Mouse (Mus musculus) hindbrain, embryonic 12.5 days (tissue): ENCODE measurements at regions not wholly inside any gene's neighbourhood (a gene's known extent, or its start where the extent isn't known, plus 50 kb on each side); places are given as distances from the start of the nearest gene placed in this dataset.
A peak's percentile ranks its signal among the peaks of the same experiment; 100 is the strongest.

ENCODE experiments used
- ATAC-seq: fragments of 200-750 bp; cut with Nextera tagmentation; 2 replicates; pipeline ENCODE4 v1.8.0; 2017; ENCODE audit warnings: moderate TSS enrichment; ENCODE audit not compliant: low FRiP score
- H3K27ac ChIP-seq: fragments of 300-500 bp; sonication (generic); 2 replicates; pipeline ENCODE4 v1.5.1; 2016; ENCODE audit warnings: mild to moderate bottlenecking
- H3K27me3 ChIP-seq: fragments of 300-500 bp; sonication (generic); 2 replicates; pipeline ENCODE4 v1.6.1; 2016; ENCODE audit warnings: mild to moderate bottlenecking
- H3K36me3 ChIP-seq: fragments of 300-500 bp; sonication (generic); 2 replicates; pipeline ENCODE4 v1.6.1; 2016; ENCODE audit warnings: mild to moderate bottlenecking
- H3K4me1 ChIP-seq: fragments of 300-500 bp; sonication (generic); 2 replicates; pipeline ENCODE4 v1.6.1; 2016
- H3K4me2 ChIP-seq: fragments of 300-500 bp; sonication (generic); replicated peaks from 2 replicates; pipeline ENCODE4 v1.6.1; 2016; ENCODE audit warnings: mild to moderate bottlenecking
- H3K4me3 ChIP-seq: fragments of 300-500 bp; sonication (generic); 2 replicates; pipeline ENCODE4 v1.5.1; 2016; ENCODE audit warnings: mild to moderate bottlenecking
- H3K9ac ChIP-seq: fragments of 300-500 bp; sonication (generic); 2 replicates; pipeline ENCODE4 v1.6.1; 2016; ENCODE audit warnings: mild to moderate bottlenecking, moderate library complexity
- H3K9me3 ChIP-seq: fragments of 300-500 bp; sonication (generic); replicated peaks from 2 replicates; pipeline ENCODE4 v1.6.1; 2016; ENCODE audit warnings: mild to moderate bottlenecking
- WGBS: fragments of 180-500 bp; shearing (Covaris S2); methylation state at CpG from one replicate; pipeline ENCODE4 v1.1.7; 2016; 5-methylcytosine and 5-hydroxymethylcytosine counted together

- Histone ChIP-seq H3K9ac (no peak overlapping the region), H3K36me3 (no peaks in the 10 kb centered on the region), H3K4me2 (no peak overlapping the region), H3K4me3 (no peak overlapping the region), H3K27me3 (no peaks in the 10 kb centered on the region), H3K27ac (no peak overlapping the region), H3K4me1 (no peaks in the 10 kb centered on the region), H3K9me3 (no peaks in the 10 kb centered on the region)
- 89% methylated on average over 5 of the region's 5 CpGs for WGBS
- no peak for ATAC-seq
These were observed 299.7 kb downstream of the Cog6 start for GRCm38 (mm10) chr3:52717324-52717723.

GRCm38 (mm10) chr3:52712151-52712550, 304.9 kb downstream of the Cog6 start:
- Histone ChIP-seq H3K4me3 (no peak overlapping the region), H3K27me3 (no peaks in the 10 kb centered on the region), H3K36me3 (no peaks in the 10 kb centered on the region), H3K4me2 (no peak overlapping the region), H3K9ac (no peak overlapping the region), H3K27ac (no peak overlapping the region), H3K4me1 (no peaks in the 10 kb centered on the region), H3K9me3 (no peaks in the 10 kb centered on the region)
- WGBS: 94% methylated on average over 5 of the region's 5 CpGs
- no peak for ATAC-seq

GRCm38 (mm10) chr3:52711133-52711532, 305.9 kb downstream of the Cog6 start:
- Histone ChIP-seq H3K4me1 (no peaks in the 10 kb centered on the region), H3K27me3 (no peaks in the 10 kb centered on the region), H3K27ac (no peak overlapping the region), H3K9ac (no peak overlapping the region), H3K4me3 (no peak overlapping the region), H3K4me2 (no peak overlapping the region), H3K36me3 (no peaks in the 10 kb centered on the region), H3K9me3 (no peaks in the 10 kb centered on the region)
- 55% methylated on average over 9 of the region's 9 CpGs for WGBS
- ATAC-seq: no peak

GRCm38 (mm10) chr3:52708746-52709145, 308.3 kb downstream of the Cog6 start:
- no peak for ATAC-seq
- H3K36me3 ChIP-seq: no peaks in the 10 kb centered on the region
- WGBS: 59% methylated on average over 3 of the region's 3 CpGs
- H3K9ac ChIP-seq: no peak overlapping the region
- no peak overlapping the region for H3K4me2 ChIP-seq
- H3K4me3 ChIP-seq: no peak overlapping the region
- H3K9me3 ChIP-seq: no peaks in the 10 kb centered on the region
- no peak overlapping the region for H3K27ac ChIP-seq
- H3K4me1 ChIP-seq: no peaks in the 10 kb centered on the region
- H3K27me3 ChIP-seq: no peaks in the 10 kb centered on the region

- no peaks in the 10 kb centered on the region for H3K27me3 ChIP-seq
- no peak overlapping the region for H3K9ac ChIP-seq
- H3K27ac ChIP-seq: no peak overlapping the region
- no peak overlapping the region for H3K4me3 ChIP-seq
- no peak for ATAC-seq
- H3K4me1 ChIP-seq: no peaks in the 10 kb centered on the region
- H3K4me2 ChIP-seq: no peak overlapping the region
- 53% methylated on average over 1 of the region's 1 CpGs for WGBS
- H3K9me3 ChIP-seq: no peaks in the 10 kb centered on the region
- no peaks in the 10 kb centered on the region for H3K36me3 ChIP-seq
These were observed 308.7 kb downstream of the Cog6 start for GRCm38 (mm10) chr3:52708301-52708700.

- no peak overlapping the region for H3K27ac ChIP-seq
- no peak overlapping the region for H3K4me2 ChIP-seq
- H3K36me3 ChIP-seq: no peaks in the 10 kb centered on the region
- no peaks in the 10 kb centered on the region for H3K4me1 ChIP-seq
- ATAC-seq: no peak
- 81% methylated on average over 2 of the region's 2 CpGs for WGBS
- no peaks in the 10 kb centered on the region for H3K27me3 ChIP-seq
- H3K9me3 ChIP-seq: no peaks in the 10 kb centered on the region
- H3K9ac ChIP-seq: no peak overlapping the region
- no peak overlapping the region for H3K4me3 ChIP-seq
These were observed 310.4 kb downstream of the Cog6 start for GRCm38 (mm10) chr3:52706626-52707025.

GRCm38 (mm10) chr3:52703751-52704150, 313.3 kb downstream of the Cog6 start:
- ATAC-seq: no peak
- no peaks in the 10 kb centered on the region for H3K36me3 ChIP-seq
- no peak overlapping the region for H3K4me3 ChIP-seq
- H3K9ac ChIP-seq: no peak overlapping the region
- 91% methylated on average over 6 of the region's 6 CpGs for WGBS
- no peak overlapping the region for H3K4me2 ChIP-seq
- H3K9me3 ChIP-seq: no peaks in the 10 kb centered on the region
- H3K27ac ChIP-seq: no peak overlapping the region
- no peaks in the 10 kb centered on the region for H3K27me3 ChIP-seq
- no peaks in the 10 kb centered on the region for H3K4me1 ChIP-seq

GRCm38 (mm10) chr3:52702962-52703361, 314.1 kb downstream of the Cog6 start:
- no peaks in the 10 kb centered on the region for H3K4me1 ChIP-seq
- no peak overlapping the region for H3K4me3 ChIP-seq
- 82% methylated on average over 4 of the region's 4 CpGs for WGBS
- H3K9me3 ChIP-seq: peaks cover 1% of the 10 kb centered on the region; the same call in 1 of the 2 replicates
- H3K27ac ChIP-seq: no peak overlapping the region
- no peak overlapping the region for H3K4me2 ChIP-seq
- H3K9ac ChIP-seq: no peak overlapping the region
- no peak for ATAC-seq
- H3K27me3 ChIP-seq: no peaks in the 10 kb centered on the region
- no peaks in the 10 kb centered on the region for H3K36me3 ChIP-seq

GRCm38 (mm10) chr3:52701601-52702000, 315.4 kb downstream of the Cog6 start:
- no peak overlapping the region for H3K4me3 ChIP-seq
- no peaks in the 10 kb centered on the region for H3K4me1 ChIP-seq
- no peaks in the 10 kb centered on the region for H3K36me3 ChIP-seq
- H3K27ac ChIP-seq: no peak overlapping the region
- no peak for ATAC-seq
- peaks cover 3% of the 10 kb centered on the region; the same call in 1 of the 2 replicates for H3K9me3 ChIP-seq
- H3K27me3 ChIP-seq: no peaks in the 10 kb centered on the region
- 79% methylated on average over 3 of the region's 3 CpGs for WGBS
- no peak overlapping the region for H3K9ac ChIP-seq
- H3K4me2 ChIP-seq: no peak overlapping the region

GRCm38 (mm10) chr3:52693813-52694212, 323.2 kb downstream of the Cog6 start:
- Histone ChIP-seq H3K4me1 (no peaks in the 10 kb centered on the region), H3K4me3 (no peak overlapping the region), H3K36me3 (no peaks in the 10 kb centered on the region), H3K27ac (no peak overlapping the region), H3K4me2 (no peak overlapping the region), H3K27me3 (peaks cover 9% of the 10 kb centered on the region; the same call in 1 of the 2 replicates), H3K9ac (no peak overlapping the region), H3K9me3 (peaks cover 3% of the 10 kb centered on the region; the same call in 1 of the 2 replicates)
- 68% methylated on average over 2 of the region's 2 CpGs for WGBS
- no peak for ATAC-seq

GRCm38 (mm10) chr3:52685434-52686181, 331.4 kb downstream of the Cog6 start:
- Histone ChIP-seq H3K36me3 (no peaks in the 10 kb centered on the region), H3K9me3 (no peaks in the 10 kb centered on the region), H3K27ac (no peak overlapping the region), H3K4me2 (no peak overlapping the region), H3K27me3 (peaks cover 59% of the 10 kb centered on the region), H3K4me1 (no peaks in the 10 kb centered on the region), H3K4me3 (no peak overlapping the region), H3K9ac (no peak overlapping the region)
- 64% methylated on average over 9 of the region's 9 CpGs for WGBS
- no peak for ATAC-seq

- Histone ChIP-seq H3K9me3 (peaks cover 16% of the 10 kb centered on the region), H3K27me3 (peaks cover 53% of the 10 kb centered on the region), H3K4me2 (no peak overlapping the region), H3K4me3 (no peak overlapping the region), H3K36me3 (no peaks in the 10 kb centered on the region), H3K27ac (peak overlapping the region; percentile 17; the same call in 1 of the 2 replicates), H3K4me1 (no peaks in the 10 kb centered on the region), H3K9ac (no peak overlapping the region)
- peak; percentile 82 for ATAC-seq
- WGBS: 52% methylated on average over 3 of the region's 3 CpGs
These were observed 336.1 kb downstream of the Cog6 start for GRCm38 (mm10) chr3:52680824-52681388.
